Mouse (Mus musculus) frontal cortex, postnatal 14 days (tissue): ENCODE measurements around the gene Pcgf3.

Source experiments
- DNase-seq, 2 experiments: peaks; one replicate each; pipeline ENCODE4 v3.0.0; 2022; ENCODE audit warnings: low spot score in 2 of 2

Pcgf3 gene

DNA sequence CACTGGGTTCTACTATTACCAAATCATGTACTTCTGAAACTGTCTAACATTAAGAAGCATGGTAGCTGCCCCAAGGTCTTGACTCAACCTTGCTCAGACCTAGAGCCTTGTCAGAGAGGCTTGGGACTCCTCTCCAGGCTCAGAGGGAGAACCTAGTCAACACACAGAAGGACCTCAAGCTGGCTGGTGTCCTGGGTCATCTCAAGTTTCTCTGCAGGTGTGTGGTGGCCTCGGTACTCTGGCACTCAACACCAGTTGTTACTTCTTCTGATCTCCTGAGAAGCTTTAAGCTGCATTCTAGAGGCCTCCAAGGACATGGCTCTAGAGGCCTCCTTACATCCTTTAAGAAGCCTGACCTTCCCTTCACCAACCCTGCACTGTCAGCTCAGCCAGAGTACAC, 93.0 kb downstream of the Pcgf3 start:
- no peak for DNase-seq
